Mouse (Mus musculus): ENCODE results near the gene Uckl1. TPM values are rescaled to one million over a fixed set of nuclear protein-coding genes. Genes with fewer than 3 reads are reported as not detected.

Uckl1 gene
- polyA plus RNA-seq, 1 experiment from 2014 or later, result 66.7 TPM

- no peaks in the 10 kb centered on the region for H3K27me3 ChIP-seq (ENCODE audit: control insufficient read depth, insufficient read depth, low read length)
- H3K4me3 ChIP-seq (ENCODE audit: low read depth, low read length), result no peak overlapping the region
- no peak overlapping the region for H3K9ac ChIP-seq (ENCODE audit: low read depth, low read length)
- H3K36me3 ChIP-seq (ENCODE audit: control insufficient read depth, insufficient read depth, low read length), result peaks cover 48% of the 10 kb centered on the region
- no peak overlapping the region for H3K27ac ChIP-seq (ENCODE audit: low read depth, low read length)
- no peak overlapping the region for H3K4me2 ChIP-seq
- ATAC-seq (replicated peaks; ENCODE audit: insufficient number of reproducible peaks, low FRiP score, low TSS enrichment), result no peak
- 86% methylated on average over 5 of the region's 5 CpGs for WGBS (ENCODE audit: insufficient replicate concordance)
- peaks cover 3% of the 10 kb centered on the region; the same call in 1 of the 2 replicates for H3K4me1 ChIP-seq (ENCODE audit: control insufficient read depth, insufficient read depth, low read length)
- no peaks in the 10 kb centered on the region for H3K9me3 ChIP-seq (replicated peaks; ENCODE audit: control insufficient read depth, low read length)
Measured at GRCm38 (mm10) chr2:181585506-181585905, 814 bp upstream of the Uckl1 start.

DNA sequence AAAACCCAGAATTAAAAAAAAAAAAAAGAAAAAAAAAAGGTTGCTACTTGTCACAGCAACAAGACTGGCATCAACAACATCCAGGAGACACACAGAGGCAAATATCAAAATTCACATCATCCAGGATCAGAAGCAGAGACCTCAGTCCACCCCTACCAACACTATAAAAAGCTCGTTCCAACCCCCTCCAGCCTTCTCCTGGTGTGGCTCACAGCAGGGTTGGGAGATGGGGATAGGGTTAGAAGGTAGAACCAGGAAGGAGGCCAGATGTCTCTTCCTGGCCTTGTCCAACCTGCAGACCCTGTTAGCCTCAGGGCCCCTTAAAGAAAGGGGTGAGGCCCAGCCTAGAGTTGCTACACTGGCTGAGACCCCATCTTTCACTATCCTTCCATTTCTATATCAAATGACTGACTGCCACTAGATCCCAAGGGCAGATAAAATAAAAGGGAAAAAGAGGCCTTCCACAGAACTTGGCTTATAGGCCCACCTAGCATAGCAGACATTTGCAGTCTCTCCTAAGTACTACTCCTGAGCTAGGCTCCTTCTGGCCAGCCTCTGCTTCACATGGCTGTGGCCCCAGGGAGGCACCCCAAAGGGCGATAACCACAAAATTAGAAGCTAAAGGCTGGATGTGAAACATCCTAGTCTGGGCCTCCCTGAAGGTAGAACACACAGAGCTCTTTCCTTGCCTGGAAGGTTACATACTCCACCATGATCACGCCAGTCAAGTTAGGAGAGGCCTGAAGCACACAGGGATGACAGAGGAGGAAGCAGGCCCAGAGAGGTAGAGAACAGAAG is 1.0 kb downstream of the Uckl1 start:
- H3K9ac ChIP-seq (ENCODE audit: low read depth, low read length), result no peak overlapping the region
- H3K9me3 ChIP-seq (replicated peaks; ENCODE audit: control insufficient read depth, low read length), result no peaks in the 10 kb centered on the region
- H3K27ac ChIP-seq (ENCODE audit: low read depth, low read length), result no peak overlapping the region
- no peak overlapping the region for H3K4me2 ChIP-seq
- no peak for ATAC-seq (replicated peaks; ENCODE audit: insufficient number of reproducible peaks, low FRiP score, low TSS enrichment)
- peaks cover 19% of the 10 kb centered on the region for H3K4me1 ChIP-seq (ENCODE audit: control insufficient read depth, insufficient read depth, low read length)
- peaks cover 36% of the 10 kb centered on the region for H3K36me3 ChIP-seq (ENCODE audit: control insufficient read depth, insufficient read depth, low read length)
- no peaks in the 10 kb centered on the region for H3K27me3 ChIP-seq (ENCODE audit: control insufficient read depth, insufficient read depth, low read length)
- WGBS (ENCODE audit: insufficient replicate concordance), result 84% methylated on average over 3 of the region's 3 CpGs
- H3K4me3 ChIP-seq (ENCODE audit: low read depth, low read length), result no peak overlapping the region

DNA sequence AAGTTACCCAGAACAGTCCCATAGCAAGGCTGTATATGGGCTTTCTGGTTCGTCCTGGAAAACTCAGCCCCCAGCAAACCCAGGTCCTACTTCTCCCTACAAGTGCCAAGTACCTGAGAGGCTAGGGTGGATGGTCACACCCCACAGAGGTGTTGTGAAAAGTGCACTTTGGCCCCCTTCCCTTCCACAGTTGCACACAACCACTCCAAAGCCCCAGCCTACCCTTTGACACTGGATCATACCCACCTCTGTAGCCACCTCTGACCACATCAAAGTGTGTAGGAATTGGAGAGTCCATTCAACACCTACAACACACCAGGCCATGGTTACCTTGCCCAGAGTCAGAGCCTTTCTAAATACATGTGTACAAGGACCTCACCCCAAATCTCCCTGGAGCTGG is 1.8 kb downstream of the Uckl1 start:
- Histone ChIP-seq H3K9me3 (replicated peaks; ENCODE audit: control insufficient read depth, low read length) (no peaks in the 10 kb centered on the region), H3K4me3 (ENCODE audit: low read depth, low read length) (no peak overlapping the region), H3K9ac (ENCODE audit: low read depth, low read length) (no peak overlapping the region), H3K36me3 (ENCODE audit: control insufficient read depth, insufficient read depth, low read length) (peaks cover 29% of the 10 kb centered on the region), H3K4me1 (ENCODE audit: control insufficient read depth, insufficient read depth, low read length) (peaks cover 26% of the 10 kb centered on the region), H3K4me2 (no peak overlapping the region), H3K27me3 (ENCODE audit: control insufficient read depth, insufficient read depth, low read length) (no peaks in the 10 kb centered on the region), H3K27ac (ENCODE audit: low read depth, low read length) (no peak overlapping the region)
- no peak for ATAC-seq (replicated peaks; ENCODE audit: insufficient number of reproducible peaks, low FRiP score, low TSS enrichment)
- WGBS (ENCODE audit: insufficient replicate concordance), result 85% methylated on average over 1 of the region's 1 CpGs

GRCm38 (mm10) chr2:181582358-181582757 is 2.3 kb downstream of the Uckl1 start:
- Histone ChIP-seq H3K27me3 (ENCODE audit: control insufficient read depth, insufficient read depth, low read length) (no peaks in the 10 kb centered on the region), H3K4me3 (ENCODE audit: low read depth, low read length) (no peak overlapping the region), H3K4me1 (ENCODE audit: control insufficient read depth, insufficient read depth, low read length) (peaks cover 30% of the 10 kb centered on the region), H3K4me2 (peak overlapping the region; percentile 98), H3K27ac (ENCODE audit: low read depth, low read length) (no peak overlapping the region), H3K36me3 (ENCODE audit: control insufficient read depth, insufficient read depth, low read length) (peaks cover 25% of the 10 kb centered on the region), H3K9me3 (replicated peaks; ENCODE audit: control insufficient read depth, low read length) (no peaks in the 10 kb centered on the region), H3K9ac (ENCODE audit: low read depth, low read length) (no peak overlapping the region)
- WGBS (ENCODE audit: insufficient replicate concordance), result 80% methylated on average over 2 of the region's 2 CpGs
- no peak for ATAC-seq (replicated peaks; ENCODE audit: insufficient number of reproducible peaks, low FRiP score, low TSS enrichment)

DNA sequence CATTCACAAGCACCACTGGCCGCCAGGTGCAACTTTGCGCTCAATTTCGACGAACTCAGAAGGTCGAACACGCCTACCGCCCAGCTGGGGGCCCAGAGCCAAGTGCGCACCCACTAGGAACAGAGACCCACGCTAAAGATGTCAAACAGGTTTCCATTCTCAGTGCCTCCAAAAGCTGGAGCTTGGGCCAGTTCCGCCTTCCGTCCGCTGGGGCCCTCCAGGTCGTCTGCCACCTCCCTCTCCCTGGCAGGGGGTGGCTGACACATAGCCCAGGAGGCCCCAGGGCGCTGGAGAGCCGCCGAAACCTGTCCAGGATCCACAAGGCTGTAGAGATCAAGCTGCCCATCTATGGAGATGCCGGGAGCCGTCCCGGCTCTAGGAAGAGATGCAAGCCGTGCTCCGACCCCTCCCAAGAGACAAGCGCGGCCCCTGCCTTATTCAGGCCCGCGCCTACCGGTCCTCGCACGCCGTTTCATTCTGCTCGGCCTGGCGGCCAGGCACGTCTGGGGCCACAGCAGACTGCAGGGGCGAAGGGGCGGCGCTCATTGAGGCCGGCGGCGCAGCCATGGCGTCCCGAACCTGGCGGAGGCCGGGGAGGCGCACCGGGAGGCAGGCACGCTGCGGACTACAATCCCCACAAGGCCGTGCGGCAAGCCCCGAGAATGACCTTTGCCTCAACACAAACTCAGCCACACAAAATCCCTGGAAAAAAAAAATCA is 3.1 kb downstream of the Uckl1 start:
- H3K36me3 ChIP-seq (ENCODE audit: control insufficient read depth, insufficient read depth, low read length), result peaks cover 18% of the 10 kb centered on the region
- peak overlapping the region; percentile 83 for H3K4me3 ChIP-seq (ENCODE audit: low read depth, low read length)
- ATAC-seq (replicated peaks; ENCODE audit: insufficient number of reproducible peaks, low FRiP score, low TSS enrichment), result peak; percentile 82
- peak overlapping the region; percentile 90 for H3K9ac ChIP-seq (ENCODE audit: low read depth, low read length)
- peak overlapping the region; percentile 95 for H3K27ac ChIP-seq (ENCODE audit: low read depth, low read length)
- WGBS (ENCODE audit: insufficient replicate concordance), result under 1% methylated on average over 49 of the region's 49 CpGs
- peak overlapping the region; percentile 98 for H3K4me2 ChIP-seq
- peaks cover 30% of the 10 kb centered on the region for H3K4me1 ChIP-seq (ENCODE audit: control insufficient read depth, insufficient read depth, low read length)
- no peaks in the 10 kb centered on the region for H3K27me3 ChIP-seq (ENCODE audit: control insufficient read depth, insufficient read depth, low read length)
- H3K9me3 ChIP-seq (replicated peaks; ENCODE audit: control insufficient read depth, low read length), result no peaks in the 10 kb centered on the region

- Histone ChIP-seq H3K36me3 (ENCODE audit: control insufficient read depth, insufficient read depth, low read length) (peaks cover 12% of the 10 kb centered on the region), H3K9ac (ENCODE audit: low read depth, low read length) (peak overlapping the region; percentile 90), H3K9me3 (replicated peaks; ENCODE audit: control insufficient read depth, low read length) (no peaks in the 10 kb centered on the region), H3K4me1 (ENCODE audit: control insufficient read depth, insufficient read depth, low read length) (peaks cover 30% of the 10 kb centered on the region), H3K4me3 (ENCODE audit: low read depth, low read length) (peak overlapping the region; percentile 83), H3K4me2 (peak overlapping the region; percentile 98), H3K27me3 (ENCODE audit: control insufficient read depth, insufficient read depth, low read length) (no peaks in the 10 kb centered on the region), H3K27ac (ENCODE audit: low read depth, low read length) (peak overlapping the region; percentile 95)
- WGBS (ENCODE audit: insufficient replicate concordance), result 1% methylated on average over 11 of the region's 11 CpGs
- peak; percentile 78 for ATAC-seq (replicated peaks; ENCODE audit: insufficient number of reproducible peaks, low FRiP score, low TSS enrichment)
Measured at GRCm38 (mm10) chr2:181581016-181581401, 3.7 kb downstream of the Uckl1 start.

DNA sequence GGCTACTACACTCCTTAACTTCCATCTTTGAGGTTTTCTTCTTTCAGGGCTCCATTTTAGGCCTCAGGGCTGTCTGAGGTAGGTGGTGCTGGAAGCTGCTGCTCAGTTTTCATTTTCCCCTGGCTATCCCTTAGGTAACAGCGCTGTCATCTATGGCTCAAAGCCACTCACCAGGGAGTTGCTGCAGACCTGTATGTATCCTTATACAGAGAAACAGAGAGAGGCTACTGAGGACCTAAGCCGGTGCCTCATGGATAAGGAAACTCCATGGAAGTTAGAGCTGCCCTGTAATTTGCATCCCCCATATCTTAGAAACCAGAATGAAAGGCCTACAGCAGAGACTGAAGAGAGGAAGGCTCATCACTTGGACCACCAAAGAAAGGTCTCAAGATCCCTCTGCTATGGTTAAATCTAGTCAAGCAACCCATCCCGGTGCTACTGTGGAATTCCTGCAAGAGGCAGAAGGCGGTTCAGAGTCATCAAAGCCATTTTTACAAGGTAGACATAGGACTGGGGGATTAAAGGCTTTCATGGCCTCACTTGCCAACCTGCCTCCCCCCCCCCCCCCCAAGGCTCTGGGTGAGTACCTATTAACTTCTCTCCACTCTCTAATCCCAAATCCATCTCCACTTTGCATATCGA is 4.4 kb downstream of the Uckl1 start:
- Histone ChIP-seq H3K9ac (ENCODE audit: low read depth, low read length) (peak overlapping the region; percentile 90), H3K9me3 (replicated peaks; ENCODE audit: control insufficient read depth, low read length) (no peaks in the 10 kb centered on the region), H3K27me3 (ENCODE audit: control insufficient read depth, insufficient read depth, low read length) (no peaks in the 10 kb centered on the region), H3K4me1 (ENCODE audit: control insufficient read depth, insufficient read depth, low read length) (peaks cover 30% of the 10 kb centered on the region), H3K4me3 (ENCODE audit: low read depth, low read length) (peak overlapping the region; percentile 83), H3K27ac (ENCODE audit: low read depth, low read length) (peak overlapping the region; percentile 73; the same call in 1 of the 2 replicates), H3K36me3 (ENCODE audit: control insufficient read depth, insufficient read depth, low read length) (peaks cover 9% of the 10 kb centered on the region), H3K4me2 (peak overlapping the region; percentile 98)
- ATAC-seq (replicated peaks; ENCODE audit: insufficient number of reproducible peaks, low FRiP score, low TSS enrichment), result no peak
- WGBS (ENCODE audit: insufficient replicate concordance), result 77% methylated on average over 5 of the region's 5 CpGs

- 85% methylated on average over 1 of the region's 1 CpGs for WGBS (ENCODE audit: insufficient replicate concordance)
- Histone ChIP-seq H3K27ac (ENCODE audit: low read depth, low read length) (no peak overlapping the region), H3K4me2 (0 out of 2 replicates have a peak overlapping the region, but pooled peaks have one; percentile 7)
Measured at GRCm38 (mm10) chr2:181579681-181580080, 5.0 kb downstream of the Uckl1 start.

More at GRCm38 (mm10) chr2:181579681-181580080, 5.0 kb downstream of the Uckl1 start:
- H3K9ac ChIP-seq (ENCODE audit: low read depth, low read length), result no peak overlapping the region
- no peak overlapping the region for H3K4me3 ChIP-seq (ENCODE audit: low read depth, low read length)
- H3K4me1 ChIP-seq (ENCODE audit: control insufficient read depth, insufficient read depth, low read length), result peaks cover 30% of the 10 kb centered on the region
- peaks cover 7% of the 10 kb centered on the region for H3K36me3 ChIP-seq (ENCODE audit: control insufficient read depth, insufficient read depth, low read length)
- no peaks in the 10 kb centered on the region for H3K9me3 ChIP-seq (replicated peaks; ENCODE audit: control insufficient read depth, low read length)
- no peak for ATAC-seq (replicated peaks; ENCODE audit: insufficient number of reproducible peaks, low FRiP score, low TSS enrichment)
- H3K27me3 ChIP-seq (ENCODE audit: control insufficient read depth, insufficient read depth, low read length), result no peaks in the 10 kb centered on the region
